Mouse (Mus musculus) lung, postnatal 4 days (tissue): Measurements from ENCODE around the gene Slc26a10.
"Not testable (repeated sequence)": the region's sequence is repeated elsewhere in the genome, so short reads cannot be mapped to it uniquely, and the experiment has no call there.

Experiments
- DNase-seq, 2 experiments: peaks; one replicate each; pipeline ENCODE4 v3.0.0; 2021

Slc26a10 gene

GRCm38 (mm10) chr10:127181566-127181965 lies 1.1 kb upstream of the Slc26a10 start:
- no peak for DNase-seq

- DNase-seq: no peak
Observed at GRCm38 (mm10) chr10:127180695-127181047, 226 bp upstream of the Slc26a10 start.

GRCm38 (mm10) chr10:127178286-127179027 lies 2.0 kb downstream of the Slc26a10 start:
- DNase-seq: no peak

DNA sequence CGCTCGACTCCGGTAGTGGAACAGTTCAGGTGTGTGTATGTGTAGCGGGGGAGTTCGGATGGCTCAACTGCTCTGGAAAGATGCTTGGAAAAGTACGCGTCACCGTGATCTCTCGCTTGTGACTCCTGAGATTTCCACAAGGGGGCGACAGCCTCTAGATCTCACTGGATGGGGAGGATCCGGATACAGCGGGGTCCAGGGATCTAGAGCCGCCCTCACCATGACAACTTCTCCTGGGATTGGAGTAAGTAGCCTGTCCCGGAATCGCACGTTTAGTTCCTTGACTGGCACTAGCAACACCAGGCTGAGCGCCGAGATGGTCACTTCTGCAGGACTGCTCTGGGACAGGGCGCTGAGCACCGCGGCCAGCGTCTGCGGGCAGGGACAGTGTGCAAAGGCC lies 2.7 kb downstream of the Slc26a10 start:
- DNase-seq: peak; percentile 66 to 80

GRCm38 (mm10) chr10:127177235-127177634 lies 3.2 kb downstream of the Slc26a10 start:
- no peak for DNase-seq

DNA sequence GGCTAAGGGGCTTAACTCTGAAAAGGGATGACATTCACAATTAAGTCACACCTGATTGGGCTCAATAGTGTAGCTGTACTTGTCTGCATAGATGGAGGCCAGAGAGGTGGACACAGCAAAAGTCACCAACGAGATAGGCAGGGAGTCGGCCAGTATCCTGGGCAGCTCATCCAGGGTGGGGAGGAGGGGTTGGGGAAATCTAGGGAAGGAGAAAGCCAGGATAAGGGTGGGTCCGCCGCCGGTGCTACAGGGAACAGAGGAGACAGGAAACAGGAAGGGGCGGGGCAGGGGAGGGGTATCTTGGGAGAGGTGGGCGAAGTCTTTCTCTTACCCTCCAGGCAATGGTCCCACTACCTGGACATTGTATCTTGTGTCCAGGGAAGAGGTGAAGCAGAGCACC lies 3.7 kb downstream of the Slc26a10 start:
- no peak for DNase-seq

DNA sequence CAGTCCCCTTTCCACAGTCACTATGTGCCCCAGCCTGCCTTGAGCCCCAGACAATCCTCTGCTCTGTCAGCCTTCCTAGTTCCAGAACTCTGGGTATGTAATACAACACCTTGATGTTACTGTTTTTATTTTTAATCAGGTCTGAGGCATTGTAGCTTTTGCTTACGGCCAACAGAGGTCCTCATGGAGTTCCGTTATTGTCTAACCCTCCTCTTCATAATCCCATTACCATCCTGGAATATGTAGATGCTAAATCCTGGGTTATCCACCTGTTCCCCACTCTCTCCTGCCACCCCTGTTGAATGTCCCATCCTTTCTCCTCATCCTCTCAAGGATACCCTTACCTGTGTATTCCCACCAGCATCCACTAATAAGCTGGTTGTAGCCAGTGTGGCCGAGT lies 4.2 kb downstream of the Slc26a10 start:
- DNase-seq: no peak

DNA sequence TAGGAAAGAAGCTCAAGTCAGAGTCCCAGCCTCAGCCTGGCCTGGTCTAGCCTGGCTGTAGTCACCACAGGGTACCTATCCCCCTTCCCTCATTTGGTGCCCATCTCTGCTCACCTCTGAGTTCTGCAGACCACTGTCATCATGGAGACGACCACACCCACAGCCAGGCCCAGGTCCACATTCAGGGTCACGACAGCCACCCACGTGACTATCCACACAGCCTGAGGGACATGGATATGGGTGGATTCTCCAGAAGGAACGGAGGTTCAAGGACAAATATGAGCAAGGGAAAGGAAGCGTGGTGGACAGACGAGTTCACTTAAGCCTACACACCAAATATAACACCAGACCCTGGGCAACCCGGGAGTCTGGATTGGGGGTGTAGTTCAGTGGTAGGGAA lies 6.3 kb downstream of the Slc26a10 start:
- peak in 1 of 2 experiments; percentile 3 for DNase-seq

DNA sequence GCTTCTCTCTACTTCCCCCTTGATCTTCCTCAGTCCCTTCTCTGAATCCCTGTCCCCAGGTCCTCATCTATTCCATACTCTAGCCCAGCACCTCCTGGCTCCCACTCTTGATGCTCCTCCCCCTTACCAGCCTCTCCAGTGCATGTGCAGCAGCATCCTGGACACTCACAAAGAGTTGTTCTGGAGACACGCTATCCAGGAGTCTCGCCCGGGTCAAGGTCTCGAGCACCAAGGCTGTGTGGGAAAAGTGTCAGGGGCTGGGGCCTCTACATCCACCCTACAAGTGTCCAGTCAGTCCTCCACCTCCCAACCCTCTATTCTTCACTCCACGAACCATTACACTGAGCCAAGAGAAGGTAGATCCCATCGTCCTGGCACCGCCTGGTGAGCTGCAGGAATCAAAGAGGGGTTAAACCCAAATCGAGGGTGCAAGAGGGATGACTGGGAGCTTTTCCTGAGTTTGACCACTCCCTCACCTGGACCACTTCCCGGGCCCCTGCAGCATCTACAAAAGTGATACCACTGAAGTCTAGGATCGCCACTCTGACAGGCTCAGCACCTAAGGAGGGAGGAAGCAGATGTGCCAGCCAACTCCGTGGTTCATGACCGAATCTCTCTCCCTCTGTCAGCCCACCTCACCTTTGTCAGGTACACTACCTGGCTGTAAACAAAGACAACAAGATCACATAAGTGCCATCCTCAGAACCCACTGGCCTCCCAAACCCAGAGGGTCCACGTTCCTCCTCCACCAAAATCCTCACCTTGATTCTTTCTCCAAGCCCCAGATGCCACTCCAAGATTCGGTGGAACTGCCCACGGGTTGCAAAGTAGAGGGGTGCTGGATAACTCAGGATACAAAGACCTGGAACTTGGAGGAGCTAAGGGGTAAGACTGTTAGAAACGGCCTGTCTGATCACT lies 7.0 kb downstream of the Slc26a10 start:
- DNase-seq: peak in 1 of 2 experiments; percentile 3

- no peak for DNase-seq
Observed at GRCm38 (mm10) chr10:127171631-127172200, 8.7 kb downstream of the Slc26a10 start.

DNA sequence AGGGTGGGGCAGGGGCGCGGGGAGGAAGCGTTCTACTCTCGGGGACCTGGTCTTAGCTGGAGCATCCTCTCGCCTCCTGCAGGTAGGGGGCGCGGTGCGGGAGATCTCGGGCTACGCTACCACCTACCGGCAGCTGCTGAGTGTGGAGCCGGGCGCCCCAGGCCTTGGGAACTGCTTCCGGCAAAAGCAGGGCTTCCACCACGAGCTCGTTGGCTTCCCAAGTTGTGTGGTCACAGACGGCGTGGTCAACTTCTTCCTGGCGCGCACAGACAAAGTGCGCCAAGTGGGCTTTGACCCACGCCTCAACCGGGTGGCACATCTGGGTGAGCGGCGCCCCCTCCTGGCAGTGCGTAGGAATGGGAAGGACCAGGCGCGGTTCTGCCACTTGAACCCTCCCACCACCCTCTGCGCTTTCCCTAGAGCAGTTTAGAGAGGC lies 9.6 kb downstream of the Slc26a10 start:
- peak; percentile 81 to 89 for DNase-seq

- DNase-seq: peak in 1 of 2 experiments; percentile 44
Observed at GRCm38 (mm10) chr10:127170002-127170401, 10.4 kb downstream of the Slc26a10 start.

GRCm38 (mm10) chr10:127167614-127168192 lies 12.7 kb downstream of the Slc26a10 start:
- DNase-seq: no peak

DNA sequence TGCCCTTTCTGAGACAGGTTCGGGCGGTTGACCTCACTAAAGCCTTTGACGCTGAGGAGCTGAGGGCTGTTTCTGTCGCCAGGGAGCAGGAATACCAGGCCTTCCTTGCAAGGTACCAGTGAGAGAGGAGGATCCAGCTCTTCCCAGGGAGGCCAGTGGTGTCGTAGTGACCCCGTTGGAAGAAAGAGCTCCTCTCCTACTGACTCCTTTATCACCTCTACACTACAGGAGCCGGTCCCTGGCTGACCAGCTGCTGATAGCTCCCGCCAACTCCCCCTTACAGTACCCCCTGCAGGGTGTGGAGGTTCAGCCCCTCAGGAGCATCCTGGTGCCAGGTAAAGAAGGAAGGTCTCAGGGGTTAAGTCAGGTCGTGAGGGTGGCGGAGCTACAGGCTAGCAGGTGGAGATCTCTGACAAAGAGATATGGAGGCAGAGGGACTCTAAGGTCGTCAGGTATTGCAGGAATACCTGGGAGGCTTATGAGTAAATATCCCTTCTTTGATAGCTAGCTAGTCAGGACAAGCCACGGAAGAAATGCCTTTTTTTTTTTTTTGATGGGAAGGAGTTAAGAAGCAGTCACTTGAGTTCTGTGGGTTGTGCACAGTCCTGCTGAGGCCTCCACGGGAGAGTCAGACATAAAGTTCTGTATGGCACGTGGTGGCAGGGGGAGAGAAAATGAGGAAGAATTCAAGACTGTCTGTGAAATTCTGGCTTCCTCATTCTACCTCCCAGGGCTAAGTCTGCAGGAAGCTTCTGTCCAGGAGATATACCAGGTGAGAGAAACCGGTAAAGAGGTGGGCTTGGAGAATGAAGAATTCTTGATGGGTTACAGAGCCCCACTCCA lies 13.5 kb downstream of the Slc26a10 start:
- peak in 1 of 2 experiments; percentile 25 for DNase-seq

GRCm38 (mm10) chr10:127166404-127166715 lies 14.1 kb downstream of the Slc26a10 start:
- no peak for DNase-seq

GRCm38 (mm10) chr10:127165654-127166403 lies 14.6 kb downstream of the Slc26a10 start:
- DNase-seq: peak; percentile 60 to 64

GRCm38 (mm10) chr10:127165354-127165653 lies 15.1 kb downstream of the Slc26a10 start:
- DNase-seq: peak in 1 of 2 experiments; percentile 44

GRCm38 (mm10) chr10:127164631-127165353 lies 15.7 kb downstream of the Slc26a10 start, which contains the start of gene B4galnt1:
Gene B4galnt1, plus strand, starts transcription at chr10:127165225.
- peak; percentile 84 for DNase-seq

- DNase-seq: no peak
Observed at GRCm38 (mm10) chr10:127164190-127164589, 16.3 kb downstream of the Slc26a10 start.

DNA sequence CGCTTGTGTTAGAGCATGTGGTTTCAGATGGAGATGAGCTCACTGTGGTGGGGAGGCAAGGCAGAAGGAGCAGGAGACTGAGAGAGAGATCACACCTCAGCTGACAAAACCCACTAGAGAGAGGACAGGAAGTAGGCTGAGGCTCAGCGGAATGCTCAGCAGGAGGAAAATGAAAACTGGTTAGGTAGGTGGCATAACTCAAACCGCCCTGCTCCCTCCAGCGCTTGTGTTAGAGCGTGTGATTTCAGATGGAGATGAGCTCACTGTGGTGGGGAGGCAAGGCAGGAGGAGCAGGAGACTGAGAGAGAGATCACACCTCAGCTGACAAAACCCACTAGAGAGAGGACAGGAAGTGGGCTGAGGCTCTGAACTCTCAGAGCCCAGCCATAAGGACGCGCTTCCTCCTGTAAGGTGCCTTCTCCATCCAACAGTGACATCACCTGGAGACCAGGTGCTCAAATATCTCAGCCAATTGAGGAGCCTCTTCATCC lies 17.6 kb downstream of the Slc26a10 start:
- DNase-seq: not testable (repeated sequence)

- no peak for DNase-seq
Observed at GRCm38 (mm10) chr10:127160728-127161127, 19.7 kb downstream of the Slc26a10 start.
